10 mouse cellular contexts compared by ENCODE assay signal in the genomic region with DNA sequence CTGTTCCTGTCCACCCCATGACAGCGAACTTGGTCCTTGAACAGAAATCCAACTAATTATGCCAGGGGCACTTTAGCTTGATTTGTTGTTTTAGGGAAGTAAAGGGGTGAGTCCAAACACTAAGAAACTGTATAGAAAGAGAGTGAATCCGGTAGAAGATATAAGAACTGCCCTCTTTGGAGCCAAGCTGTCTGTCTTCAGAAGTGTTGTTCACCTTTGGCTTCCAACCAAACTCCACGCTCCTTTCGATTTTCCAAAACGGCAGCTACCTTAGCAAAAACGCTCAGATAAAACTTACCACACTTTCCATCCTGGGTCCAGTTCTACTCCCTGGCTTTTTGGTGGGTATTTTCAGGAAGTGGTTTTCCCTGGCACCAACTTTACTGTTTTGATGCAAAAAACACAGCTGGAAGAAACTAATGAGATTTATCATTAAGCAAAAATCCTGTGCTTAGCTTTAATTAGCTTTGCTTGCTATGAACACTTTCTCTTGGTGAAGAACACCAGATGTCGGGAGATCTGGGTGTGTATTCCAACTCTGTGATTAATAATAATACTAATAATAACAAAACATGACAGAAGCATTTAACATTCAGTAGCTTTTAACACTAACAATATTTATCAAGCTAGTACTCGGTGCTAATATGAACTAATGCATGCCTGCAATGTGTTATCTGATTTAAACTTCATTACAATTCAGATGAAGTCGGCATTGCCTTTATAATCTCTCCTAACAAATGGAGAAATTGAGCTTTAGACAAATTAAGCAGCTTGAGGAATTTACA.
A peak's percentile ranks its signal among the peaks of the same experiment; 100 is the strongest.
DNase-seq lines count a peak whose midpoint lies in the region; ATAC-seq and TF ChIP-seq lines count a peak whose summit lies in the region.
"Had no signal": no experiment of that assay in that cellular context is flagged by ENCODE, and none has a peak within 500 bp of the region (broad histone marks: within the 10 kb centered on the region; RNA-seq: fewer than 3 reads in every experiment).

No protein-coding gene starts in this region.

- H3K27ac ChIP-seq in embryonic facial prominence, embryonic 10.5 days (replicated peaks): no peak overlapping the region
- H3K27ac ChIP-seq in embryonic fibroblast, embryonic 13.5 days (ENCODE audit: insufficient read depth, low read length): peak overlapping the region; percentile 34; the same call in 1 of the 2 replicates
- H3K27ac ChIP-seq in limb, embryonic 12.5 days: peak overlapping the region; percentile 70
- no peak overlapping the region for H3K27ac ChIP-seq in thymus, adult 2 months (ENCODE audit: control insufficient read depth, insufficient read depth, low read length)

- no peaks in the 10 kb centered on the region for H3K36me3 ChIP-seq in embryonic facial prominence, embryonic 10.5 days (replicated peaks)
- H3K36me3 ChIP-seq in limb, embryonic 12.5 days: no peaks in the 10 kb centered on the region
- H3K36me3 ChIP-seq in thymus, adult 2 months (ENCODE audit: control insufficient read depth, insufficient read depth, low read length): no peaks in the 10 kb centered on the region

- peak overlapping the region; percentile 42 for H3K4me2 ChIP-seq in limb, embryonic 12.5 days

- no peak for ATAC-seq in limb, embryonic 12.5 days (ENCODE audit: insufficient number of reproducible peaks, insufficient read depth, low FRiP score, low TSS enrichment, low read depth)
- ATAC-seq: hindbrain, embryonic 16.5 days had no signal

- peaks cover 5% of the 10 kb centered on the region; the same call in 1 of the 2 replicates for H3K9me3 ChIP-seq in embryonic facial prominence, embryonic 10.5 days
- peaks cover 11% of the 10 kb centered on the region; the same call in 1 of the 2 replicates for H3K9me3 ChIP-seq in limb, embryonic 12.5 days

- WGBS in embryonic facial prominence, embryonic 10.5 days: 65% methylated on average over 9 of the region's 9 CpGs
- WGBS in limb, embryonic 12.5 days: 22% methylated on average over 9 of the region's 9 CpGs
- WGBS in thymus, adult 2 months: 75% methylated on average over 9 of the region's 9 CpGs

- H3K4me3 ChIP-seq in embryonic facial prominence, embryonic 10.5 days: peak overlapping the region; percentile 3; the same call in 1 of the 2 replicates
- no peak overlapping the region for H3K4me3 ChIP-seq in embryonic fibroblast, embryonic 13.5 days (ENCODE audit: insufficient read depth, low read length)
- H3K4me3 ChIP-seq in limb, embryonic 12.5 days (replicated peaks): no peak overlapping the region
- no peak overlapping the region for H3K4me3 ChIP-seq in thymus, adult 2 months (ENCODE audit: control insufficient read depth, insufficient read depth, low read length)

- TF ChIP-seq POLR2A in embryonic fibroblast, embryonic 13.5 days (IDR thresholded peaks at IDR 0.05; ENCODE audit: low read depth, low read length): no peak
- no peak for TF ChIP-seq POLR2A in thymus, adult 2 months (IDR thresholded peaks at IDR 0.05; ENCODE audit: control insufficient read depth, extremely low read depth, insufficient read depth, low read length, poor library complexity)

- TF ChIP-seq CTCF in embryonic fibroblast, embryonic 13.5 days (IDR thresholded peaks at IDR 0.05; ENCODE audit: borderline replicate concordance, insufficient read depth, low read length): no peak
- no peak for TF ChIP-seq CTCF in thymus, adult 2 months (IDR thresholded peaks at IDR 0.05; ENCODE audit: borderline replicate concordance, control insufficient read depth, extremely low read depth, insufficient read depth, low read length, poor library complexity)

- DNase-seq in kidney, adult 18-20 months: peak; percentile 10
- DNase-seq in kidney, postnatal 25 days: no peak
- DNase-seq in embryonic facial prominence, embryonic 10.5 days (ENCODE audit: low spot score): no peak
- no peak for DNase-seq in thymus, adult 2 months
- no peak for DNase-seq in thymus, postnatal 10 days (ENCODE audit: low spot score in 2 of 2)
- DNase-seq: adrenal gland, adult 8-10 months had no signal

- H3K4me1 ChIP-seq in embryonic facial prominence, embryonic 10.5 days: peaks cover 18% of the 10 kb centered on the region
- H3K4me1 ChIP-seq in embryonic fibroblast, embryonic 13.5 days (ENCODE audit: control insufficient read depth, insufficient read depth, low read length): 0 out of 2 replicates have a peak, but pooled peaks cover 4% of the 10 kb centered on the region
- peaks cover 15% of the 10 kb centered on the region for H3K4me1 ChIP-seq in limb, embryonic 12.5 days (replicated peaks)
- H3K4me1 ChIP-seq in thymus, adult 2 months (replicated peaks; ENCODE audit: control insufficient read depth, insufficient read depth, low read length): no peaks in the 10 kb centered on the region

- H3K27me3 ChIP-seq in embryonic facial prominence, embryonic 10.5 days (replicated peaks; ENCODE audit: low read depth, poor library complexity, severe bottlenecking): no peaks in the 10 kb centered on the region
- no peaks in the 10 kb centered on the region for H3K27me3 ChIP-seq in limb, embryonic 12.5 days
- no peaks in the 10 kb centered on the region for H3K27me3 ChIP-seq in thymus, adult 2 months (ENCODE audit: control insufficient read depth, insufficient read depth, low read length)
- H3K27me3 ChIP-seq: CH12.LX had no signal

- H3K9ac ChIP-seq in limb, embryonic 12.5 days (replicated peaks): no peak overlapping the region

Comparison
In these comparisons a context has a peak if more than half of its experiments do, and no peak if none do; other contexts are left out.
1. H3K27ac ChIP-seq: peak in embryonic fibroblast, embryonic 13.5 days (single experiment) and limb, embryonic 12.5 days (single experiment); none in embryonic facial prominence, embryonic 10.5 days (single experiment) and thymus, adult 2 months (single experiment).